ENCODE assay signal across 15 mouse cellular contexts in the genomic region with DNA sequence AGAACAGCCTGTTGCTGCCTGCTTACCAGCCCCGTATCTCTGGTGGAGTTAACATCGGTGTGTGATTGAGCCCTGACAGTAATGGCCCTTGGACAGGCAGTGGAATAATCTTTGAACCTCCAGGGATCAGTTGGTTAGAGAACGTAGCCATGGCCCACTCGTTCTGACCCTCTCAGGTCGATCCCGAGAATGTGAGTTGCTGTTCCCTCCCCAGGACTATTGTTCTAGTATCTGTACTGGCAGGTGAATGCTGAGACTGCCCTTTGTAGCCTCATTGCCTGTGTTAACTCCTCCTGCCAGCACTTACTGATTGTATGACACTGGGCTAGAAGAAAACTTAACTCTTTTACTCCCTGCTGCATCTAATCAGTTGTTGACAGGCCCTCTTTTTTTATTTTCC.
"Had no signal": no experiment of that assay in that cellular context is flagged by ENCODE, and none has a peak within 500 bp of the region (broad histone marks: within the 10 kb centered on the region; RNA-seq: fewer than 3 reads in every experiment).

No protein-coding gene starts in this region.

- DNase-seq: kidney, adult 8-10 months; lung, adult 18-20 months; lung, postnatal 36 days; midbrain, embryonic 14.5 days; right cerebral cortex, adult 18-20 months; right cerebral cortex, postnatal 25 days; thymus, adult 18-20 months; thymus, postnatal 14 days had no signal

- ATAC-seq: hindbrain, embryonic 16.5 days had no signal

- H3K27me3 ChIP-seq: limb, embryonic 15.5 days; neural tube, embryonic 12.5 days had no signal

- H3K9me3 ChIP-seq: limb, embryonic 15.5 days; midbrain, embryonic 10.5 days; neural tube, embryonic 12.5 days had no signal

- H3K4me3 ChIP-seq: limb, embryonic 15.5 days; midbrain, embryonic 10.5 days; myocyte; neural tube, embryonic 12.5 days had no signal

- H3K9ac ChIP-seq: limb, embryonic 15.5 days; liver, embryonic 14.5 days; neural tube, embryonic 12.5 days had no signal

- H3K27ac ChIP-seq: kidney, postnatal 0 days; limb, embryonic 15.5 days; liver, embryonic 14.5 days; midbrain, embryonic 10.5 days; neural tube, embryonic 12.5 days had no signal

- H3K4me2 ChIP-seq: limb, embryonic 15.5 days; neural tube, embryonic 12.5 days had no signal
